Mouse (Mus musculus) gastrocnemius, postnatal 14 days (tissue): ENCODE results near the gene Mrpl4. TPM values are rescaled to one million over a fixed set of nuclear protein-coding genes. Genes with fewer than 3 reads are reported as not detected.

ENCODE experiments used
- DNase-seq: peaks from one replicate; pipeline ENCODE4 v3.0.0; 2021; ENCODE audit warnings: mixed read lengths
- intact Hi-C: fragments of 180-260 bp; cut with DNase I; formaldehyde crosslinking; loops from one replicate; pipeline ENCODE4 v1.15.1; 2025; ENCODE audit warnings: low total_unique reads
- long read RNA-seq, 2 experiments: library from polyadenylated mRNA; stranded (forward); transcript quantifications; one replicate each; pipeline ENCODE4 v2.0.0; 2021
- total RNA-seq, 2 experiments: library from RNA; stranded (reverse); gene quantifications; 2 replicates each; pipeline ENCODE4 v1.2.3; 2021

Gene Mrpl4
- total RNA-seq: 10 to 100 TPM; 50.8 to 54.9 TPM
- long read RNA-seq, experiment 1, transcript Mrpl4-201 (9 exons, 1,288 nt): major isoform, 72 of 77 reads
- long read RNA-seq, experiment 1, partial matches to known transcripts: 1 of 77 reads
- long read RNA-seq, experiment 1, other reads (novel, unspliced or antisense): 4 of 77 reads
- long read RNA-seq, experiment 2, transcript Mrpl4-201 (9 exons, 1,288 nt): major isoform, 66 of 72 reads
- long read RNA-seq, experiment 2, partial matches to known transcripts: 1 of 72 reads
- long read RNA-seq, experiment 2, other reads (novel, unspliced or antisense): 5 of 72 reads

GRCm38 (mm10) chr9:21002627-21003551 lies at the start of gene Mrpl4:
Mrpl4 (plus strand) TSS chr9:21002738.
- intact Hi-C loops: no loop called here
- peak; percentile 82 for DNase-seq

DNA sequence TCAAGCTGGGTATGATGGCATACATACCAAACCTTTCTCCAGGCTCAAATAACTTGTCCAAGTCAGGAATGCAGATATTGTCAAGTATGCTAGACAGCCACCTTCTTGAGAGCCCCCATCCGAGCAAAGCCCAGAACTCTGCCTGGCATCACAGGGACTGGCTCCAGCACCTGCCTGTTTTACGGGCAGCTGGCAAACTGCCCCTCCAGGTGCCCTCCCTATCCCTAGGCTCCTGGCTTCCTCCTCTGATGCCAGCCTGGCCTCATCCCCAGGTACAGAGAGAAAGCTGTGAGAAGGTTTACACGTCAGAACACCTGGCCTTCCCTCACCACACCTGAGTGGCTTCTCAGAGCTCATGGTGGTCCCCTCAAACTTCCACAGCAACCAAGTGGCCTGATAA lies 45.5 kb upstream of the Mrpl4 start:
- intact Hi-C loops: loop anchor here (5.0 kb wide), 1 partner anchor 40 kb away; no protein-coding TSS in a partner anchor
- no peak for DNase-seq

DNA sequence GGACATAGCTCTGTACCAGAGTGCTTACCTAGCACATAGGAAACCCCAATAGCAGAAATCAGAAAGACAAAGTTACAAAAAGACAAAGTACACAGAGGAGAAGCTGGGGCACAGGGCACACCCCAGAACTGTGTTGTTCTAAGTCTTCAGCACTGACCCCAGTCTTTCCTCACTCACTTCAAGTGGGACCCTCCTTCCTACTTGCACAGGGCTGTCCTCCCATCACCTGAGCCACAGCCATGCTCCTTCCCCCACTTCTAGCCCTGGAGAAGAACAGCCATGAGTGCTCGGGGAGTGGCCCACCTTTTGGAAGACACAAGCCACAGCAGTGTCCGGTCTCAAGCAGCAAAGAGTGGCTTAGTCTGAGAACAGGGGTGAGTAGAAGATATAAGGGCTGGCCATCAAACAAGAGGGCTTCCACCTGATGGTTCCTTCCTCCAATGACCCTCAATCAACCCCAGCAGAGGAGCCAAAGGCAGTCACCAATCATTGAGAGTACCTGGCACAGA lies 43.1 kb upstream of the Mrpl4 start, which contains the start of gene Dnmt1:
TSS of gene Dnmt1 (minus strand) at position 459 of the 509 bp plus-strand sequence.
- intact Hi-C loops: loop anchor here (5.0 kb wide), 1 partner anchor 42 kb away; no protein-coding TSS in a partner anchor
- no peak for DNase-seq

DNA sequence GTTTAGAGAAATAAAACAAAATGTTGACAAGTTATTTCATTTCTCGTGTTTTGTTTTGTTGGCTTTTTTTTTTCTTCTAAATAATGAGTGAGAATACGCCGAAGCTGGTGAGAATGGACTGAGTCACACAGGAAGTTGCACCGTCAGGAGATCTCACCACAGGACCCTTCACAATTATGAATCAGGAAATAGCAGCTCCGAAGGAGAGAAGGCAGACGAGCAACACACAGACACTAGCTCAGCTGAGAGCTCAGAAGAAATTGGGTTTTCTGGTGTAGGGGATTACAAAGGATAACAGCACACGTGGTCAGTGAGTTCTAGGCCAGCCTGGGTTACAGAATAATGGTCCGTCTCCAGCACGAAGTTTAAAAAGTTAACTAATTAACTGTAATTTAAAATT lies 41.0 kb upstream of the Mrpl4 start:
- intact Hi-C loops: no loop called here
- no peak for DNase-seq

- intact Hi-C loops: no loop called here
- no peak for DNase-seq
These were observed 36.9 kb upstream of the Mrpl4 start for GRCm38 (mm10) chr9:20965606-20966005.

DNA sequence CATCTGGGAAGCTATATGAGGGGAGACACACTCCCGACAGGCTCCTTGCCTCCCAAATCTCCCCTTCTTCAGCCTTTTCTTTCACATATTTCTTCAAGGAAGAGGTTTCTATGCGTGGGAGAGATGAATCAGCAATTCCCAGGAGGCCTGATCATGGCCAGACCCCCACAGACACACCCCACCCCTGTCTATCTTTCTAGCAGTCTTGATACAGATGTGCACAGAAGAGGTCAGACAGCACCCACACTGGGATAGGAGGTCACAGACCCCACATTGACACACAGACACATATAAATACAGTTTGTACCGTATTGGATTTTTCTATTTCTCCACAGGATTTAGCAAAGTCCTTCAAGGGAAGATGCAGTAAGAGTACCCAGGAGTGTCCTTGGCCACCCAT lies 36.5 kb upstream of the Mrpl4 start:
- no peak for DNase-seq
- intact Hi-C loops: no loop called here

DNA sequence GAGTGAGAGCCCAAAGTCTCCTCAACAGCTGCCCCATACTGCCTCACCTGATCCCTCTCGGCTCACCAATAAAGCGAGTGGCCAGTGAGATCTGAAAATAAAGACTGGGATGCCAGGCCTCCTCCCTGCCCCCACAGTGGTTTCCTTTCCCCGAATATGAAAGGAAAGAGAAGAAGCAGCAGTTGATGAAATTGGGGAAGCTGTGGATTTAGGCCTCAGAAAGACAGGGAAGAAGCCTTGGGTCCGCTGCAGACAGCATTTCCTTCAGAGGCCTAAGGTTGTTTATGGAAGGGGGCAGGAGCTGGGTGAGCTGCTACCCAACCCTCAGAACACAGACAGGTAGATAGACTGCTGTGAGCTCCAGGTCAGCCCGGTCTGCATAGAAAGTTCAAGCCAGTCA lies 35.8 kb upstream of the Mrpl4 start:
- intact Hi-C loops: no loop called here
- DNase-seq: no peak

DNA sequence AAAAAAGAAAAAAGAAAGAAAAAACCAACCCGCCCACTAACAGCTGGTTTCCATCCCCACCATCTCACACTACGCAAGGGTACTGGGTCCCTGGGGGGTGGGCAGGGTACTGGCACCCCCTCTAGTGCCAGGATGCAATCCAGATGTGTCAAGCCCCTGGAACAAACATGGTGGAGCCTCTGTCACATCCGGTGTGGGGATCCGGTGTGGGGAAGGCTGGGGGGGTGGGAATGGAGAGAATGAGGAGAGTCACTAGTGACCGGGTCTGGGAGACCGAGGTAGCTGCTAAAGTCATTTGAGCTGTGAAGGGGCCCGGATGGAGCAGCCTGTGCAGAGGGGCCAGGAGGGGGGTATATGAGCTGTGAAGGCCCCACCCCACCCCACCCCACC lies 30.8 kb upstream of the Mrpl4 start:
- DNase-seq: peak; percentile 68
- intact Hi-C loops: no loop called here

- DNase-seq: peak; percentile 73
- intact Hi-C loops: no loop called here
These were observed 30.2 kb upstream of the Mrpl4 start for GRCm38 (mm10) chr9:20972141-20972992.

GRCm38 (mm10) chr9:20973001-20973681 lies 29.4 kb upstream of the Mrpl4 start:
- DNase-seq: peak; percentile 40
- intact Hi-C loops: no loop called here

DNA sequence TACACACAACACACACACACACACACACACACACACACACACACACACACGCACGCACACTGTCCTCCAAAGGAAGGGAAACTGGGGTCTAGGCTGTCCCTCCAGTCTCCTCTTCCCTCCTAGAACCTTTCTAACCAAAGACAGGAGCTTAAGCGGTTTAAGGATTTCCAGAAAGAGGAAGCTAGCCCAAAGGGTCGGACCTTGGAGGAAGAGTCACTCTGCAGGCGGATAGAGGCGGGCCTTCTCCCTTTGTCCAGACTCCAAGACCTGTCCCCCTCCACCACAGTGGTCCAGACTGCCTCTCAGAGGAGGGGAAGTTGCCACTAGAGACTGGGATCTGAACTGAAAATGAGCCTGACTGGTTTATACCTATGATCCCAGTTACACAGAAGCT lies 28.9 kb upstream of the Mrpl4 start:
- intact Hi-C loops: no loop called here
- DNase-seq: peak; percentile 40

DNA sequence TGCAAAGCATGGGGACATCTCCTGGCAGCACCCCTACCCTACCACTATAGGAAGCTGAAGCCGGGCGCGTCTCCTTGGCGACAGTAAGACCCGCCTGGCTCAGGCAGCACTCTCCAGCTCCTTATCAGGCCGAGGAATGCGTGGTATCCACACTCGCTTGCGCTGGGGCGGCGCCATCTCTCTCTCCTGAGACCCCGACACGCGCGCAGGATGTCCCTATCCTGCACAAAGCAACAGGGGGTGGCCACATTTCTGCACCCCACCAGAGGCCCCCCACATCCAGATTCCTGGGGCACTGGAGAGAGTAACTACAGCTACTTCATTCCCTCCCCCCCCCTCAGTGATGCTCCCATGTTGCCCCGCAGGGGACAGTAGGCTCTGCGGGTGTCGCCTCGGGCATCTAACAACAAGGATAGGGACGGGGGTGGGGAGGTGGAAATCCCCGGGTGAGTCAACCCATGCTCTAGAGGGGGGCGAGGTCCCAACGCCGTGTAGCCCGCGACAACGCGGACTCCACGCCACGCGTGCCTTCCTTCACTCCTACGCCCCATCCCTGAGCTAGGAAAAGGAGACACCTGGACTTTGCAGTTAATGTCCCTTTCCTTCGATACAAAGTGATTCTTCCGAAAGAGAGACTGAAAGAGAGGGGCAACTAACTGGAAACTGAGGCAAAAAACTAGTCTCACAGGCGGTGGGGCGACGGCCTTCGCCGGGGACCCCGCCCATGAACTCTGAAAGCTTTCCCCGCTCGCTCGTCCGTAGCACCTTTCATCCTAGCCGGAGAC lies 26.9 kb upstream of the Mrpl4 start:
- DNase-seq: peak; percentile 36
- intact Hi-C loops: no loop called here

GRCm38 (mm10) chr9:20976216-20976960 lies 26.1 kb upstream of the Mrpl4 start, which contains the start of gene S1pr2:
S1pr2 (minus strand) TSS chr9:20976781.
- intact Hi-C loops: no loop called here
- peak; percentile 91 for DNase-seq

DNA sequence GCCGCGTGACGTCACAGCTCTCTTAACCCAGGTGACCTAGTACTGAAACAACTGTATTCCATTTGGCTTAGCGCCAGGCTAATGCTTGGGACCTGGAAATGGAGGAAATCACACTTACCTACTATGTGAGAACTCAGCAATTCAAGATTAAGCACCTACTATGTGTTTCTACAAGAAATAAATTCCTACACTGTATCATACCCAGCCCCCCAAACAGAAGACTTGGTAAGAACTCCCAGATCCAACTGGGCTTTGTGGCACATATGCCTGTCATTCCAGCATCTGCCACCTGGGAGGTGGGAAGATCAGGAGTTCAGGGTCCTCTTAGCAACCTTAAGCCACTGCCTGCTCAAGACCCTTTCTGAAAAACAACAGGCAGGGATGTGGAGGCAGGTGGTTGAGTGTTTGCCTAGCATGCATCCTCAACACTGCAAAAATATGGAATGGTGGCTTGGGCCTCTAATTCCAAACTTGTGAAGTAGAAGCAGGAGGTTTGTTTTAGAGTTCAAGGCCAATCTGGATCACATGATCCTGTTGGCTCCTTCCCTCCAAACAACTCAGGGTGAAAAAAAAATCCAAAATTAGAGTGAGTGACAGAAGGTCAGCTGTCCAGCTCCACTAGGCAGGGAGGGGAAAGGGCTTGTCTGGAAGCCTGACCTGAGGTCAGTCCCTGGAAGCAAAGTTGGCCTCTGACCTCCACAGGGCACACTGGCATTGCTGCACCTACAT lies 25.4 kb upstream of the Mrpl4 start:
- no peak for DNase-seq
- intact Hi-C loops: no loop called here

GRCm38 (mm10) chr9:20978409-20979095 lies 24.0 kb upstream of the Mrpl4 start:
- DNase-seq: no peak
- intact Hi-C loops: no loop called here

- DNase-seq: no peak
- intact Hi-C loops: no loop called here
These were observed 23.4 kb upstream of the Mrpl4 start for GRCm38 (mm10) chr9:20979181-20979580.
